Mouse (Mus musculus) intestine, embryonic 16.5 days (tissue): ENCODE measurements around the gene Mapkapk2. TPM values are rescaled to one million over a fixed set of nuclear protein-coding genes. Genes with fewer than 3 reads are reported as not detected.
"Not testable (repeated sequence)": the region's sequence is repeated elsewhere in the genome, so short reads cannot be mapped to it uniquely, and the experiment has no call there.

ENCODE experiments used
- ATAC-seq: fragments of 200-750 bp; cut with Nextera tagmentation; 2 replicates; pipeline ENCODE4 v1.8.0; 2017; ENCODE audit warnings: moderate TSS enrichment, moderate library complexity
- H3K27ac ChIP-seq: fragments of 300-500 bp; sonication (generic); 2 replicates; pipeline ENCODE4 v1.5.1; 2014; ENCODE audit warnings: mild to moderate bottlenecking, low read length
- H3K27me3 ChIP-seq: fragments of 300-500 bp; sonication (generic); replicated peaks from 2 replicates; pipeline ENCODE4 v1.6.1; 2014; ENCODE audit warnings: low read length, control low read depth, mixed read lengths; ENCODE audit not compliant: control insufficient read depth, insufficient read depth
- H3K36me3 ChIP-seq: fragments of 300-500 bp; sonication (generic); 2 replicates; pipeline ENCODE4 v1.6.1; 2014; ENCODE audit warnings: low read length, control low read depth; ENCODE audit not compliant: control insufficient read depth, insufficient read depth
- H3K4me1 ChIP-seq: fragments of 300-500 bp; sonication (generic); 2 replicates; pipeline ENCODE4 v1.6.1; 2014; ENCODE audit warnings: low read length, control low read depth, mixed read lengths; ENCODE audit not compliant: control insufficient read depth, insufficient read depth
- H3K4me2 ChIP-seq: fragments of 300-500 bp; sonication (generic); 2 replicates; pipeline ENCODE4 v1.6.1; 2014; ENCODE audit warnings: low read depth, low read length, control low read depth
- H3K4me3 ChIP-seq: fragments of 300-500 bp; sonication (generic); 2 replicates; pipeline ENCODE4 v1.5.1; 2014; ENCODE audit warnings: mild to moderate bottlenecking, low read length
- H3K9ac ChIP-seq: fragments of 300-500 bp; sonication (generic); 2 replicates; pipeline ENCODE4 v1.6.1; 2014; ENCODE audit warnings: low read depth, low read length
- H3K9me3 ChIP-seq: fragments of 300-500 bp; sonication (generic); 2 replicates; pipeline ENCODE4 v1.6.1; 2016; ENCODE audit warnings: low read length, control low read depth; ENCODE audit not compliant: control insufficient read depth
- WGBS: fragments of 180-500 bp; shearing (Covaris S2); extraction: QIAGEN DNeasy Blood & Tissue Kit; methylation state at CpG from one replicate; pipeline ENCODE4 v1.1.7; 2014; 5-methylcytosine and 5-hydroxymethylcytosine counted together
- polyA plus RNA-seq: library from polyadenylated mRNA; unstranded; fragments of >200 nt; fragmentation: Nextera tagmentation; extraction: Ambion mirVana; gene quantifications from 2 replicates; pipeline ENCODE4 v1.2.1, GENCODE M21; 2015

The Mapkapk2 gene
- polyA plus RNA-seq, 1 experiment from 2014 or later: 13.1 TPM

GRCm38 (mm10) chr1:131038001-131038400, 59.6 kb downstream of the Mapkapk2 start:
- 89% methylated on average over 5 of the region's 5 CpGs for WGBS
- no peak for ATAC-seq
- H3K4me3 ChIP-seq: no peak overlapping the region

GRCm38 (mm10) chr1:131031267-131031666, 66.4 kb downstream of the Mapkapk2 start:
- H3K27ac ChIP-seq: no peak overlapping the region
- H3K4me1 ChIP-seq: no peaks in the 10 kb centered on the region
- no peak for ATAC-seq
- H3K4me2 ChIP-seq: no peak overlapping the region
- H3K27me3 ChIP-seq: no peaks in the 10 kb centered on the region
- H3K9ac ChIP-seq: no peak overlapping the region
- WGBS: 24% methylated on average over 3 of the region's 3 CpGs
- H3K9me3 ChIP-seq: no peaks in the 10 kb centered on the region
- no peaks in the 10 kb centered on the region for H3K36me3 ChIP-seq
- H3K4me3 ChIP-seq: no peak overlapping the region

More at GRCm38 (mm10) chr1:131038001-131038400, 59.6 kb downstream of the Mapkapk2 start:
- no peaks in the 10 kb centered on the region for H3K27me3 ChIP-seq
- no peaks in the 10 kb centered on the region for H3K36me3 ChIP-seq
- no peaks in the 10 kb centered on the region for H3K4me1 ChIP-seq
- no peak overlapping the region for H3K9ac ChIP-seq
- H3K4me2 ChIP-seq: no peak overlapping the region
- H3K27ac ChIP-seq: no peak overlapping the region
- 0 out of 2 replicates have a peak, but pooled peaks cover 2% of the 10 kb centered on the region for H3K9me3 ChIP-seq

- Histone ChIP-seq H3K9ac (no peak overlapping the region), H3K4me2 (no peak overlapping the region), H3K4me1 (no peaks in the 10 kb centered on the region), H3K27ac (no peak overlapping the region), H3K4me3 (no peak overlapping the region), H3K27me3 (no peaks in the 10 kb centered on the region), H3K36me3 (no peaks in the 10 kb centered on the region), H3K9me3 (no peaks in the 10 kb centered on the region)
- no peak for ATAC-seq
- 45% methylated on average over 7 of the region's 7 CpGs for WGBS
These were observed 67.4 kb downstream of the Mapkapk2 start for GRCm38 (mm10) chr1:131030261-131030660.

GRCm38 (mm10) chr1:131029215-131029614, 68.4 kb downstream of the Mapkapk2 start:
- Histone ChIP-seq H3K9me3 (no peaks in the 10 kb centered on the region), H3K4me3 (no peak overlapping the region), H3K27me3 (no peaks in the 10 kb centered on the region), H3K4me2 (no peak overlapping the region), H3K4me1 (no peaks in the 10 kb centered on the region), H3K36me3 (no peaks in the 10 kb centered on the region), H3K9ac (no peak overlapping the region), H3K27ac (no peak overlapping the region)
- WGBS: 92% methylated on average over 3 of the region's 3 CpGs
- no peak for ATAC-seq

GRCm38 (mm10) chr1:131025843-131026190, 71.8 kb downstream of the Mapkapk2 start:
- Histone ChIP-seq H3K9me3 (no peaks in the 10 kb centered on the region), H3K27me3 (no peaks in the 10 kb centered on the region), H3K36me3 (no peaks in the 10 kb centered on the region), H3K4me2 (no peak overlapping the region), H3K27ac (no peak overlapping the region), H3K9ac (no peak overlapping the region), H3K4me3 (no peak overlapping the region), H3K4me1 (no peaks in the 10 kb centered on the region)
- 73% methylated on average over 4 of the region's 4 CpGs for WGBS
- ATAC-seq: no peak

- Histone ChIP-seq H3K4me1 (no peaks in the 10 kb centered on the region), H3K9ac (no peak overlapping the region), H3K9me3 (no peaks in the 10 kb centered on the region), H3K27me3 (no peaks in the 10 kb centered on the region), H3K27ac (no peak overlapping the region), H3K36me3 (no peaks in the 10 kb centered on the region), H3K4me2 (no peak overlapping the region), H3K4me3 (no peak overlapping the region)
- no peak for ATAC-seq
- 78% methylated on average over 8 of the region's 8 CpGs for WGBS
These were observed 72.5 kb downstream of the Mapkapk2 start for GRCm38 (mm10) chr1:131024900-131025842.

GRCm38 (mm10) chr1:131023250-131023858, 74.3 kb downstream of the Mapkapk2 start:
- not testable (repeated sequence) for H3K4me1 ChIP-seq, H3K27ac ChIP-seq, H3K9ac ChIP-seq, H3K4me2 ChIP-seq, H3K36me3 ChIP-seq, H3K4me3 ChIP-seq, ATAC-seq, H3K27me3 ChIP-seq, H3K9me3 ChIP-seq
- WGBS: 82% methylated on average over 4 of the region's 4 CpGs

GRCm38 (mm10) chr1:131022591-131023249, 74.9 kb downstream of the Mapkapk2 start:
- H3K4me2 ChIP-seq: no peak overlapping the region
- no peak for ATAC-seq
- no peaks in the 10 kb centered on the region for H3K9me3 ChIP-seq

GRCm38 (mm10) chr1:131021900-131022590, 75.6 kb downstream of the Mapkapk2 start:
- H3K9ac ChIP-seq: no peak overlapping the region
- 81% methylated on average over 11 of the region's 11 CpGs for WGBS
- H3K27ac ChIP-seq: no peak overlapping the region
- no peaks in the 10 kb centered on the region for H3K4me1 ChIP-seq
- H3K27me3 ChIP-seq: no peaks in the 10 kb centered on the region
- no peaks in the 10 kb centered on the region for H3K36me3 ChIP-seq
- no peak overlapping the region for H3K4me2 ChIP-seq
- no peak overlapping the region for H3K4me3 ChIP-seq
- no peak for ATAC-seq
- no peaks in the 10 kb centered on the region for H3K9me3 ChIP-seq

More at GRCm38 (mm10) chr1:131022591-131023249, 74.9 kb downstream of the Mapkapk2 start:
- Histone ChIP-seq H3K4me3 (no peak overlapping the region), H3K27me3 (no peaks in the 10 kb centered on the region), H3K4me1 (no peaks in the 10 kb centered on the region), H3K27ac (no peak overlapping the region), H3K9ac (no peak overlapping the region), H3K36me3 (no peaks in the 10 kb centered on the region)
- 54% methylated on average over 5 of the region's 5 CpGs for WGBS
